Mouse (Mus musculus) gastrocnemius, postnatal 25 days (tissue): ENCODE measurements at regions not wholly inside any gene's neighbourhood (a gene's known extent, or its start where the extent isn't known, plus 50 kb on each side); places are given as distances from the start of the nearest gene placed in this dataset.

Source experiments
- DNase-seq: peaks from one replicate; pipeline ENCODE4 v3.0.0; 2022
- microRNA-seq, 2 experiments: library from miRNA; unstranded; fragments of <30 nt; microRNA quantifications; one replicate each; pipeline ENCODE4 v1.2.0; 2021; ENCODE audit warnings: borderline replicate concordance in 2 of 2

- no peak for DNase-seq
These were observed 66.9 kb upstream of the Adgra3 start for GRCm38 (mm10) chr5:50125676-50126075.

- no peak for DNase-seq
These were observed 64.0 kb upstream of the Adgra3 start for GRCm38 (mm10) chr5:50122829-50123241.

- no peak for DNase-seq
These were observed 61.1 kb upstream of the Adgra3 start for GRCm38 (mm10) chr5:50119860-50120259.

Small RNA genes in the stretch of these regions (microRNA-seq; reads per million reads assigned to microRNA genes)
- 0 reads per million in 2 experiments for gene Mir8117
